Mouse (Mus musculus) forebrain, postnatal 0 days (tissue): ENCODE data around the gene Ppip5k2. TPM values are rescaled to one million over a fixed set of nuclear protein-coding genes. Genes with fewer than 3 reads are reported as not detected.

ENCODE experiments used
- ATAC-seq: fragments of 200-750 bp; cut with Nextera tagmentation; 2 replicates; pipeline ENCODE4 v1.8.0; 2017; ENCODE audit warnings: mild to moderate bottlenecking, moderate library complexity
- DNase-seq: peaks from one replicate; pipeline ENCODE4 v3.0.0-alpha.2; 2015
- H3K27ac ChIP-seq: fragments of 300-500 bp; sonication (generic); 2 replicates; pipeline ENCODE4 v1.5.1; 2014; ENCODE audit warnings: low read depth, mild to moderate bottlenecking, antibody characterized with exemption, low read length, moderate library complexity, mixed read lengths
- H3K27me3 ChIP-seq: fragments of 300-500 bp; sonication (generic); 2 replicates; pipeline ENCODE4 v1.6.1; 2014; ENCODE audit warnings: mild to moderate bottlenecking, low read length, mixed read lengths; ENCODE audit not compliant: insufficient read depth
- H3K36me3 ChIP-seq: fragments of 300-500 bp; sonication (generic); 2 replicates; pipeline ENCODE4 v1.6.1; 2014; ENCODE audit warnings: mild to moderate bottlenecking, moderate library complexity; ENCODE audit not compliant: insufficient read depth
- H3K4me1 ChIP-seq: fragments of 300-500 bp; sonication (generic); 2 replicates; pipeline ENCODE4 v1.6.1; 2014; ENCODE audit warnings: antibody characterized with exemption; ENCODE audit not compliant: insufficient read depth
- H3K4me2 ChIP-seq: fragments of 300-500 bp; sonication (generic); 2 replicates; pipeline ENCODE4 v1.6.1; 2014; ENCODE audit warnings: low read depth, mild to moderate bottlenecking, moderate library complexity
- H3K4me3 ChIP-seq: fragments of 300-500 bp; sonication (generic); 2 replicates; pipeline ENCODE4 v1.5.1; 2014; ENCODE audit warnings: low read depth, low read length, mixed read lengths
- H3K9ac ChIP-seq: fragments of 300-500 bp; sonication (generic); 2 replicates; pipeline ENCODE4 v1.6.1; 2014; ENCODE audit warnings: mild to moderate bottlenecking
- H3K9me3 ChIP-seq: fragments of 300-500 bp; sonication (generic); 2 replicates; pipeline ENCODE4 v1.6.1; 2016; ENCODE audit warnings: low read length
- CTCF ChIP-seq: sonication (generic); IDR thresholded peaks from 2 replicates; pipeline ENCODE4 v1.5.1; 2016; ENCODE audit warnings: antibody characterized with exemption, control low read depth, low read depth
- WGBS: fragments of 180-500 bp; shearing (Covaris S2); extraction: QIAGEN DNeasy Blood & Tissue Kit; methylation state at CpG from one replicate; pipeline ENCODE4 v1.1.7; 2014; 5-methylcytosine and 5-hydroxymethylcytosine counted together
- polyA plus RNA-seq: library from polyadenylated mRNA; unstranded; fragments of >200 nt; fragmentation: Nextera tagmentation; extraction: Ambion mirVana; gene quantifications from 2 replicates; pipeline ENCODE4 v1.2.1, GENCODE M21; 2015
- total RNA-seq: library from RNA; depleted of rRNA; stranded (reverse); fragments of >200 nt; gene quantifications from 2 replicates; pipeline ENCODE4 v1.2.3, GENCODE M21; 2014

Ppip5k2 gene
- total and polyA plus RNA-seq, 2 experiments from 2014 or later: 25.0 to 62.0 TPM

- no peak for ATAC-seq
- H3K9ac ChIP-seq: no peak overlapping the region
- no peaks in the 10 kb centered on the region for H3K9me3 ChIP-seq
- H3K27ac ChIP-seq: no peak overlapping the region
- no peak overlapping the region for H3K4me2 ChIP-seq
- TF ChIP-seq CTCF: no peak
- DNase-seq: no peak
- H3K4me3 ChIP-seq: no peak overlapping the region
- no peaks in the 10 kb centered on the region for H3K27me3 ChIP-seq
- WGBS: 65% methylated on average over 1 of the region's 1 CpGs
- H3K4me1 ChIP-seq: no peaks in the 10 kb centered on the region
- peaks cover 29% of the 10 kb centered on the region for H3K36me3 ChIP-seq
Measured at GRCm38 (mm10) chr1:97729339-97729738, 40.9 kb downstream of the Ppip5k2 start.

DNA sequence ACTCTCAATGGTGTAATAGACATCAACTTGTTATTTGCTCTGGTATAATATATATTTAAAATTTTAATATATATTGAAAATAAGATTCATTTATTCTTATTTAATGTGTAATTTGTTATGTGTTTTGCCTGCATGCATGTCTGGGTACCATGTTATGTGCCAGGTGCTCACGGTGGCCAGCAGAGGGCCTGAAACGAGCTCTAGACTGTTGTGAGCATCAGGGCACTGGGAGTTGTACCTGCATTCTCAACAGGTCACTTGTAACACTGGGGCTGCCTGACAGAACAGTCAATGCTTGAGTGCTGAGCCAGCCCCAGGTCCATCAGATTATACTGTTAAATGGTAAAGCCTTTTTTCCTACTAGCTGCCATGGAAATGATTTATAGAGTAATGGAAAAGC lies 43.5 kb downstream of the Ppip5k2 start:
- no peaks in the 10 kb centered on the region for H3K4me1 ChIP-seq
- no peak overlapping the region for H3K4me3 ChIP-seq
- no peaks in the 10 kb centered on the region for H3K27me3 ChIP-seq
- no peaks in the 10 kb centered on the region for H3K9me3 ChIP-seq
- 70% methylated on average over 2 of the region's 2 CpGs for WGBS
- H3K36me3 ChIP-seq: peaks cover 28% of the 10 kb centered on the region
- H3K4me2 ChIP-seq: no peak overlapping the region
- DNase-seq (peak; percentile 6), ATAC-seq (peak; percentile 58; the same call in 1 of the 2 replicates)
- H3K9ac ChIP-seq: no peak overlapping the region
- peak; percentile 59 for TF ChIP-seq CTCF
- no peak overlapping the region for H3K27ac ChIP-seq

- H3K27ac ChIP-seq: no peak overlapping the region
Measured at GRCm38 (mm10) chr1:97718440-97718839, 51.8 kb downstream of the Ppip5k2 start.

GRCm38 (mm10) chr1:97714334-97714868 lies 55.8 kb downstream of the Ppip5k2 start:
- WGBS: 29% methylated on average over 11 of the region's 11 CpGs
- peaks cover 36% of the 10 kb centered on the region for H3K36me3 ChIP-seq
- no peak for TF ChIP-seq CTCF
- no peak overlapping the region for H3K9ac ChIP-seq
- H3K4me1 ChIP-seq: no peaks in the 10 kb centered on the region
- ATAC-seq (no peak), DNase-seq (no peak)
- H3K27me3 ChIP-seq: no peaks in the 10 kb centered on the region
- H3K27ac ChIP-seq: no peak overlapping the region
- H3K9me3 ChIP-seq: no peaks in the 10 kb centered on the region
- no peak overlapping the region for H3K4me3 ChIP-seq
- H3K4me2 ChIP-seq: no peak overlapping the region

More at GRCm38 (mm10) chr1:97718440-97718839, 51.8 kb downstream of the Ppip5k2 start:
- Histone ChIP-seq H3K4me2 (no peak overlapping the region), H3K36me3 (peaks cover 42% of the 10 kb centered on the region), H3K4me3 (no peak overlapping the region), H3K9ac (no peak overlapping the region), H3K27me3 (no peaks in the 10 kb centered on the region), H3K9me3 (no peaks in the 10 kb centered on the region), H3K4me1 (no peaks in the 10 kb centered on the region)
- ATAC-seq (no peak), DNase-seq (no peak)
- no peak for TF ChIP-seq CTCF
- 88% methylated on average over 9 of the region's 9 CpGs for WGBS

DNA sequence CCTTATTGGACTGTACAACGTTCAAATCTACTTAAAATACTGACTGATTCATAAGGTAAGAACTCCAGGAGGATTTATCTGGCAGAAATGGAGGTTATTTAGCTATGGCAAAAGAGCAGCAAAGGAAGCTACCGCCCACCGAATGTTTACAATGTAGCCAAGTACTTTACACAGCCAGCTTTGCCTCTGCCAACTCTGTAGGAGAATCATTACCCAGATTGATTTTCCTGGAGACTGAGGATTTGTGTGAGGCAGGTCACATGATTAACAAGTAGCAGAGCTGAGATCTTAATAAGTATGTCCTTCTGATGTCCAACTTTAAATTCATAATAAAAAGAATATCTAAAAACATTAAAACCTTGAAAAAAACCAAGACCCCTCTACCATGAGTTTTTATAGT lies 59.7 kb downstream of the Ppip5k2 start:
- no peak overlapping the region for H3K27ac ChIP-seq
- no peak for DNase-seq
- no peak overlapping the region for H3K9ac ChIP-seq
- H3K27me3 ChIP-seq: no peaks in the 10 kb centered on the region
- ATAC-seq: no peak
- WGBS: 83% methylated on average over 3 of the region's 3 CpGs
- H3K9me3 ChIP-seq: no peaks in the 10 kb centered on the region
- H3K4me3 ChIP-seq: no peak overlapping the region
- no peak for TF ChIP-seq CTCF
- H3K36me3 ChIP-seq: peaks cover 25% of the 10 kb centered on the region
- no peaks in the 10 kb centered on the region for H3K4me1 ChIP-seq
- no peak overlapping the region for H3K4me2 ChIP-seq

DNA sequence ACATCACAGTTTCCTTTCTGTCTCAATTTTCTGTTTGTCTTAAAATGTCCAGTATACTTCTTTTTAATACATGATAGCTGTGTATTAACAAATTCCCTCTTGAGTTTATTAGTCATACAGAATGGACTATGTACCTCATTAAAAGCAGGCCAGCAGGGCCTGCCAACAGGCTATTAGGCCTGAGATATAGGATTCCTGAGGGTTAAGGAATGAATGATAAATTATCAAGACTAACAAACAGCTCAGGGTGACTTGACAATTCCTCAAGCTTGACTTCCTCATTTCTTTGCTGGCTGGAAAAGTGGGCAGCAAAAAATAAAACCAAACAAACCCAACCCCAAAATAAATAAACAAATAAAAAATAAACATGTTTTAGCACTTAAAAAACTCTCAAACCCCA lies 64.8 kb downstream of the Ppip5k2 start:
- Histone ChIP-seq H3K27ac (no peak overlapping the region), H3K36me3 (peaks cover 19% of the 10 kb centered on the region; the same call in 1 of the 2 replicates), H3K9me3 (no peaks in the 10 kb centered on the region), H3K9ac (no peak overlapping the region), H3K4me3 (no peak overlapping the region), H3K4me1 (no peaks in the 10 kb centered on the region), H3K27me3 (no peaks in the 10 kb centered on the region), H3K4me2 (no peak overlapping the region)
- TF ChIP-seq CTCF: no peak
- ATAC-seq (no peak), DNase-seq (no peak)

DNA sequence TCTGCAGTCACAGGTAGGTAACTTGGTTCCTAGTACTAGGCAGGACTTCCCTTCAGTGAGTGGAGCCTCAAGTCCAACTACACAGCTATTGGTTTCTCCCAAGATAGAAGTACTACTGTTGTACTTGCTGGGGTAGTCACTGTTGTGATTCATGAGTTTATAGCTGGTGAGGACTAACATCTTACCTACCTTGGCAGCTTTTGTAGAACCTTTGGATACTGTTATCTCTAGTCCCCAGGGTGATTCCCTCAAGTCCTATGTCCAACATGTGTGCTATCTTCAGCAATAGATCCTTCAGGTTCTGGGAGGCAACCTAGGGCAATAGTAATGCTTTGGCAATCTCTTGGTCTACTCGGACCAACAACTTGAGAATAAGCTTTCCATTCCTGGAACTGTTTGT lies 65.6 kb downstream of the Ppip5k2 start:
- WGBS: 94% methylated on average over 1 of the region's 1 CpGs
- Histone ChIP-seq H3K36me3 (peaks cover 19% of the 10 kb centered on the region; the same call in 1 of the 2 replicates), H3K4me3 (no peak overlapping the region), H3K27me3 (no peaks in the 10 kb centered on the region), H3K9me3 (no peaks in the 10 kb centered on the region), H3K4me1 (no peaks in the 10 kb centered on the region), H3K4me2 (no peak overlapping the region), H3K27ac (no peak overlapping the region), H3K9ac (no peak overlapping the region)
- no peak for TF ChIP-seq CTCF
- DNase-seq (no peak), ATAC-seq (0 out of 2 replicates have a peak, but pooled peaks have one; percentile 14)
